ENCODE assay signal across 8 mouse cellular contexts in the genomic region with DNA sequence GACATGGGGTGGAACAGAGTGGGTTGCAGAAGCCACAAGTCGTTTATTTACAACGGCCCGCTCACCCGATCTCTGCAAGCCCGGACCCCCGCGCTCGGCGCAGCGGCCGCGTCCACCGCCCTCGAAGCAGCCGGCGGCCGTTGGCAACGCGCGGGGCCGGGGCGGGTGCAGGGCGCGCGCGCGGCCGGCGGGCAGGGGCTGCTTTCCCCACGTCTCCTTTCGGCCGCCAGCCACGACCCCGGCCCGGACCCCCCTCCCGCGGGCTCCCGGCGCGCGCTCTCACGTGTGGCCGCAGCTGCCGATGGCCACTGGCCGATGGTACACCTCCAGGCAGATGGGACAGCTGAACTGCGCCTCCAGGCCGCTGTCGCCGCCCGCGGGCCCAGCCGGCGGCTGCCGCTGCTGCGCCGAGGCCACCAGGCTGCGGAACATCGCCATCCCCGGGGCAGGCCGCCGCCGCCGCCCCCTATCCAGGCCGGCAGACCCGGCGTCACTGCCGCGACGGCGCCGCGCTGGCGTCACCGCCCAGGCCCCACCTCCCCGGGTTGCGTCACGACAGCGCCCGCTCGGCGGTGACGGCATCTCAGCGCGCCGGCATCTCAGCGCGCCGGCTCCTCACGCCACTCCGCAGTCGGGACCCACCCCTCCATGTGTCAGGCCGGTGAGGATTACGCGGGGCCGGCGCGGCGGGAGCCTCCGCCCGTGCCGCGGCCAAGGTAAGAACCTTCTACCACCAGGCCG. TPM values are rescaled to one million over a fixed set of nuclear protein-coding genes. Genes with fewer than 3 reads are reported as not detected.
DNase-seq lines count a peak whose midpoint lies in the region; ATAC-seq and TF ChIP-seq lines count a peak whose summit lies in the region.

A gene (minus strand): TSS at position 485 of the 741 bp plus-strand sequence.
A gene (plus strand): TSS at position 564 of the 741 bp plus-strand sequence.

- H3K27me3 ChIP-seq in forebrain, embryonic 12.5 days: no peaks in the 10 kb centered on the region
- H3K27me3 ChIP-seq in heart, postnatal 0 days (ENCODE audit: control insufficient read depth, insufficient read depth, low read length): no peaks in the 10 kb centered on the region
- no peaks in the 10 kb centered on the region for H3K27me3 ChIP-seq in liver, embryonic 16.5 days (ENCODE audit: control insufficient read depth, insufficient read depth, low read depth, low read length)
- no peaks in the 10 kb centered on the region for H3K27me3 ChIP-seq in neural tube, embryonic 13.5 days
- no peaks in the 10 kb centered on the region for H3K27me3 ChIP-seq in testis, adult 2 months (ENCODE audit: control insufficient read depth, insufficient read depth, low read length)

- peaks cover 25% of the 10 kb centered on the region for H3K4me1 ChIP-seq in forebrain, embryonic 12.5 days
- H3K4me1 ChIP-seq in heart, postnatal 0 days (ENCODE audit: control insufficient read depth, insufficient read depth): peaks cover 11% of the 10 kb centered on the region; the same call in 1 of the 2 replicates
- H3K4me1 ChIP-seq in liver, embryonic 16.5 days (ENCODE audit: control insufficient read depth, low read depth, low read length): peaks cover 24% of the 10 kb centered on the region
- H3K4me1 ChIP-seq in neural tube, embryonic 13.5 days (replicated peaks): peaks cover 30% of the 10 kb centered on the region
- H3K4me1 ChIP-seq in testis, adult 2 months (ENCODE audit: control insufficient read depth, insufficient read depth, low read length): peaks cover 14% of the 10 kb centered on the region

- peak; percentile 83 for TF ChIP-seq POLR2A in testis, adult 2 months (IDR thresholded peaks at IDR 0.05; ENCODE audit: control insufficient read depth, low read depth, low read length)

- DNase-seq in CD8-positive naive resting alpha-beta T cell, adult 2 months (ENCODE audit: low read depth in 2 of 2, low spot score in 2 of 2): peak; percentile 91 to 94
- DNase-seq in c-Kit-positive CD71-positive TER-119-negative erythroid progenitor cells, embryonic 14.5 days (ENCODE audit: low read depth): peak; percentile 76
- peak; percentile 79 for DNase-seq in heart, postnatal 0 days (ENCODE audit: low spot score)
- peak; percentile 95 to 96 for DNase-seq in kidney, postnatal 4 days

- H3K27ac ChIP-seq in forebrain, embryonic 12.5 days: peak within 1 kb of the TSS; percentile 82
- peak within 1 kb of the TSS; percentile 87 for H3K27ac ChIP-seq in heart, postnatal 0 days (ENCODE audit: low read depth)
- peak within 1 kb of the TSS; percentile 10 for H3K27ac ChIP-seq in liver, embryonic 16.5 days (ENCODE audit: low read length)
- peak within 1 kb of the TSS; percentile 87 for H3K27ac ChIP-seq in neural tube, embryonic 13.5 days (replicated peaks)
- peak within 1 kb of the TSS; percentile 92 for H3K27ac ChIP-seq in testis, adult 2 months (ENCODE audit: control insufficient read depth, insufficient read depth, low read depth, low read length)

- no peaks in the 10 kb centered on the region for H3K9me3 ChIP-seq in forebrain, embryonic 12.5 days
- H3K9me3 ChIP-seq in heart, postnatal 0 days (replicated peaks; ENCODE audit: control insufficient read depth, low read length): no peaks in the 10 kb centered on the region
- no peaks in the 10 kb centered on the region for H3K9me3 ChIP-seq in liver, embryonic 16.5 days (replicated peaks; ENCODE audit: control insufficient read depth, low read length)
- H3K9me3 ChIP-seq in neural tube, embryonic 13.5 days: no peaks in the 10 kb centered on the region

- ATAC-seq in forebrain, embryonic 12.5 days (ENCODE audit: low FRiP score): peak; percentile 95
- ATAC-seq in heart, postnatal 0 days (ENCODE audit: insufficient read depth, low read depth): peak; percentile 94
- peak; percentile 87 for ATAC-seq in liver, embryonic 16.5 days (ENCODE audit: low read depth)
- ATAC-seq in neural tube, embryonic 13.5 days (ENCODE audit: low read depth): peak; percentile 93

- no peak for TF ChIP-seq CTCF in heart, postnatal 0 days (IDR thresholded peaks at IDR 0.05; ENCODE audit: low read depth)
- TF ChIP-seq CTCF in testis, adult 2 months (IDR thresholded peaks at IDR 0.05; ENCODE audit: control insufficient read depth, insufficient read depth, insufficient replicate concordance, low read depth, low read length): no peak

- peak within 1 kb of the TSS; percentile 91 for H3K9ac ChIP-seq in forebrain, embryonic 12.5 days
- peak within 1 kb of the TSS; percentile 86 for H3K9ac ChIP-seq in heart, postnatal 0 days (replicated peaks; ENCODE audit: low read depth, low read length)
- H3K9ac ChIP-seq in liver, embryonic 16.5 days (ENCODE audit: low read depth, low read length): peak within 1 kb of the TSS; percentile 74
- peak within 1 kb of the TSS; percentile 95 for H3K9ac ChIP-seq in neural tube, embryonic 13.5 days

- H3K4me3 ChIP-seq in forebrain, embryonic 12.5 days (replicated peaks): peak within 1 kb of the TSS; percentile 96
- H3K4me3 ChIP-seq in heart, postnatal 0 days (ENCODE audit: low read depth, low read length): peak within 1 kb of the TSS; percentile 92
- peak within 1 kb of the TSS; percentile 73 for H3K4me3 ChIP-seq in liver, embryonic 16.5 days (ENCODE audit: low read depth, low read length)
- peak within 1 kb of the TSS; percentile 98 for H3K4me3 ChIP-seq in neural tube, embryonic 13.5 days
- H3K4me3 ChIP-seq in testis, adult 2 months (ENCODE audit: control insufficient read depth, low read depth, low read length): peak within 1 kb of the TSS; percentile 96

- H3K4me2 ChIP-seq in forebrain, embryonic 12.5 days: peak within 1 kb of the TSS; percentile 95
- H3K4me2 ChIP-seq in heart, postnatal 0 days (ENCODE audit: low read depth, low read length): peak within 1 kb of the TSS; percentile 81
- H3K4me2 ChIP-seq in liver, embryonic 16.5 days (ENCODE audit: low read depth, low read length): peak within 1 kb of the TSS; percentile 83
- H3K4me2 ChIP-seq in neural tube, embryonic 13.5 days: peak within 1 kb of the TSS; percentile 96

- TF ChIP-seq EP300 in heart, postnatal 0 days (IDR thresholded peaks at IDR 0.05; ENCODE audit: low read depth): 0 out of 2 replicates have a peak, but pooled peaks have one; percentile 38

- WGBS in forebrain, embryonic 12.5 days: under 1% methylated on average over 103 of the region's 103 CpGs
- under 1% methylated on average over 76 of the region's 103 CpGs for WGBS in heart, postnatal 0 days
- under 1% methylated on average over 93 of the region's 103 CpGs for WGBS in liver, embryonic 16.5 days (ENCODE audit: insufficient replicate concordance)
- WGBS in neural tube, embryonic 13.5 days: under 1% methylated on average over 97 of the region's 103 CpGs

- H3K36me3 ChIP-seq in forebrain, embryonic 12.5 days (replicated peaks): peaks cover 51% of the 10 kb centered on the region
- peaks cover 40% of the 10 kb centered on the region for H3K36me3 ChIP-seq in heart, postnatal 0 days (replicated peaks; ENCODE audit: control insufficient read depth, insufficient read depth, low read length)
- peaks cover 13% of the 10 kb centered on the region for H3K36me3 ChIP-seq in liver, embryonic 16.5 days (ENCODE audit: control insufficient read depth, insufficient read depth)
- peaks cover 53% of the 10 kb centered on the region for H3K36me3 ChIP-seq in neural tube, embryonic 13.5 days
- peaks cover 3% of the 10 kb centered on the region for H3K36me3 ChIP-seq in testis, adult 2 months (ENCODE audit: control insufficient read depth, insufficient read depth, low read length)

RNA-seq across cellular contexts. Expression of the first gene that starts in this region (rescaled TPM):
- 35.1 and 35.4 TPM in 2 replicates for polyA plus RNA-seq in forebrain, embryonic 12.5 days (2016; fragmentation: Nextera tagmentation; extraction: Ambion mirVana)
- total RNA-seq in heart, postnatal 0 days (2014; rRNA removed; ENCODE audit: low replicate concordance): 39.7 and 42.7 TPM in 2 replicates
- 39.4 and 45.9 TPM in 2 replicates for polyA plus RNA-seq in heart, postnatal 0 days (2015; fragmentation: Nextera tagmentation; extraction: Ambion mirVana)
- 12.7 and 14.0 TPM in 2 replicates for polyA plus RNA-seq in liver, embryonic 16.5 days (2015; fragmentation: Nextera tagmentation; extraction: Ambion mirVana)
- polyA plus RNA-seq in neural tube, embryonic 13.5 days (2015; fragmentation: Nextera tagmentation; extraction: Ambion mirVana): 36.8 and 39.1 TPM in 2 replicates
- polyA plus RNA-seq in testis, adult 2 months (2012; rRNA removed): 120 and 122 TPM in 2 replicates

RNA-seq across cellular contexts. Expression of the second gene that starts in this region (rescaled TPM):
- 79.6 and 83.2 TPM in 2 replicates for polyA plus RNA-seq in forebrain, embryonic 12.5 days (2016; fragmentation: Nextera tagmentation; extraction: Ambion mirVana)
- 19.5 and 28.4 TPM in 2 replicates for total RNA-seq in heart, postnatal 0 days (2014; rRNA removed; ENCODE audit: low replicate concordance)
- polyA plus RNA-seq in heart, postnatal 0 days (2015; fragmentation: Nextera tagmentation; extraction: Ambion mirVana): 20.9 and 24.3 TPM in 2 replicates
- polyA plus RNA-seq in liver, embryonic 16.5 days (2015; fragmentation: Nextera tagmentation; extraction: Ambion mirVana): 9.6 and 12.7 TPM in 2 replicates
- polyA plus RNA-seq in neural tube, embryonic 13.5 days (2015; fragmentation: Nextera tagmentation; extraction: Ambion mirVana): 57.4 and 63.7 TPM in 2 replicates
- polyA plus RNA-seq in testis, adult 2 months (2012; rRNA removed): 29.3 and 37.7 TPM in 2 replicates

Comparison
In these comparisons a context has a peak if more than half of its experiments do, and no peak if none do; other contexts are left out.
1. Peak in every context shown above with its lines: DNase-seq, ATAC-seq, H3K4me3 ChIP-seq and H3K27ac ChIP-seq.
2. H3K27ac ChIP-seq: peak in every context shown above with its lines; median percentile 92 in testis, adult 2 months; 87 in heart, postnatal 0 days; 87 in neural tube, embryonic 13.5 days; 82 in forebrain, embryonic 12.5 days; 10 in liver, embryonic 16.5 days.